8 mouse cellular contexts compared by ENCODE assay signal in the genomic region with DNA sequence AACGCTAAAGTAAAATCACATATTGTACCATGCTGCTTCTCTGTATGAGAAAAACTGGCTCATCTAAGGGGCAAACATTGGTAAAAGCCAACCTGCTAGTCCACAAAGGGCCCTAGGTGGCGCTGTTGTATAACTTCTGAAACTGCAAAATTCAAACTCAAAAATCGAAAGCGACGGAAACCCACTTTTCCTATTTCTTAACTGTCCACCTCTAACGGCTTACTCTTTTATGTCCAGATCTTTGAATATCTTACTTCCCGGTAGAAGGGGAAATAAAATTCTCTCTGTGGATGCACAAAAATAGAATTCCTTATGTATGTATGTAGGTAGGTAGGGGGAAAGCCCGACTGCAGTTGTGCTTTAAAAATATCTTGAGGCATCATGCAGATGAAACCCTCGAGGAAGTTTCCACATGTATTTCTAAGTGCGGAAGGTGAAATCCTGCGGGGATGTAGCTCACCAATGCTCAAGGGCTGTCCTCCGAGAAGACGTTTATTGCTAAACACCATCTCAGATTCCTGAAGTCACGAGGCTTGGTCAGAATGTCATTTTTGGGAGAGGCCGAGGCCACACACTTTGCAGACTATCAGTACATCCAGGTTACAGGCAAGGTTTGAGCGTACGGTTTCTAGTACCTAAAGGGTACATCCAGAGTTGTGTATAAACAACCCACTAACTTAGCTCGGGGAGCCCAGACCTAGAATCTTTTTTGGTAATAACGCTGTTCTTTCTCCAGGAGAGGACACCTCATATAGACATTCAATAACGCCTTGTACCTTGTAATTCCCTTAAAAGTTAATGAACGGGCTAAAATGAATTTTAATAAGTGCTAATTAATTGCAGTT.
DNase-seq lines count a peak whose midpoint lies in the region; ATAC-seq and TF ChIP-seq lines count a peak whose summit lies in the region.

No protein-coding gene starts in this region.

- 4% methylated on average over 21 of the region's 21 CpGs for WGBS in heart, postnatal 0 days
- WGBS in liver, embryonic 15.5 days (ENCODE audit: insufficient replicate concordance): 3% methylated on average over 21 of the region's 21 CpGs
- WGBS in neural tube, embryonic 13.5 days: 8% methylated on average over 21 of the region's 21 CpGs

- no peak for ATAC-seq in heart, postnatal 0 days (ENCODE audit: insufficient read depth, low read depth)
- ATAC-seq in liver, embryonic 15.5 days (ENCODE audit: insufficient read depth): no peak
- ATAC-seq in neural tube, embryonic 13.5 days (ENCODE audit: low read depth): peak; percentile 65; the same call in 1 of the 2 replicates

- peak; percentile 64 for DNase-seq in ES-CJ7 (ENCODE audit: low read depth, low spot score)
- DNase-seq in brain, embryonic 18.5 days (ENCODE audit: low read depth, low spot score): peak; percentile 80
- DNase-seq in fibroblast of lung, adult 2 months (ENCODE audit: low read depth): peak; percentile 39
- peak; percentile 63 for DNase-seq in heart, postnatal 0 days (ENCODE audit: low spot score)
- DNase-seq in kidney, postnatal 36 days: peak; percentile 53 to 84
- peak; percentile 56 for DNase-seq in thymus, postnatal 14 days

- no peak for TF ChIP-seq EP300 in heart, postnatal 0 days (IDR thresholded peaks at IDR 0.05; ENCODE audit: low read depth)

- H3K4me1 ChIP-seq in heart, postnatal 0 days (ENCODE audit: control insufficient read depth, insufficient read depth): no peaks in the 10 kb centered on the region
- no peaks in the 10 kb centered on the region; the same call in 1 of the 2 replicates for H3K4me1 ChIP-seq in liver, embryonic 15.5 days (replicated peaks)
- peaks cover 15% of the 10 kb centered on the region for H3K4me1 ChIP-seq in neural tube, embryonic 13.5 days (replicated peaks)

- H3K9me3 ChIP-seq in heart, postnatal 0 days (replicated peaks; ENCODE audit: control insufficient read depth, low read length): no peaks in the 10 kb centered on the region
- no peaks in the 10 kb centered on the region for H3K9me3 ChIP-seq in liver, embryonic 15.5 days (replicated peaks)
- no peaks in the 10 kb centered on the region for H3K9me3 ChIP-seq in neural tube, embryonic 13.5 days

- H3K27ac ChIP-seq in heart, postnatal 0 days (ENCODE audit: low read depth): no peak overlapping the region
- H3K27ac ChIP-seq in liver, embryonic 15.5 days (replicated peaks): no peak overlapping the region
- H3K27ac ChIP-seq in neural tube, embryonic 13.5 days (replicated peaks): peak overlapping the region; percentile 54; the same call in 1 of the 2 replicates

- H3K4me3 ChIP-seq in heart, postnatal 0 days (ENCODE audit: low read depth, low read length): peak overlapping the region; percentile 60
- peak overlapping the region; percentile 41 for H3K4me3 ChIP-seq in liver, embryonic 15.5 days (replicated peaks)
- peak overlapping the region; percentile 45 for H3K4me3 ChIP-seq in neural tube, embryonic 13.5 days

- 0 out of 2 replicates have a peak, but pooled peaks cover 3% of the 10 kb centered on the region for H3K27me3 ChIP-seq in heart, postnatal 0 days (ENCODE audit: control insufficient read depth, insufficient read depth, low read length)
- H3K27me3 ChIP-seq in liver, embryonic 15.5 days: no peaks in the 10 kb centered on the region
- H3K27me3 ChIP-seq in neural tube, embryonic 13.5 days: no peaks in the 10 kb centered on the region

- peak; percentile 81 for TF ChIP-seq CTCF in heart, postnatal 0 days (IDR thresholded peaks at IDR 0.05; ENCODE audit: low read depth)

- no peaks in the 10 kb centered on the region for H3K36me3 ChIP-seq in heart, postnatal 0 days (replicated peaks; ENCODE audit: control insufficient read depth, insufficient read depth, low read length)
- H3K36me3 ChIP-seq in liver, embryonic 15.5 days (replicated peaks): no peaks in the 10 kb centered on the region
- H3K36me3 ChIP-seq in neural tube, embryonic 13.5 days: no peaks in the 10 kb centered on the region

- peak overlapping the region; percentile 57 for H3K9ac ChIP-seq in heart, postnatal 0 days (replicated peaks; ENCODE audit: low read depth, low read length)
- H3K9ac ChIP-seq in liver, embryonic 15.5 days: peak overlapping the region; percentile 30; the same call in 1 of the 2 replicates
- H3K9ac ChIP-seq in neural tube, embryonic 13.5 days: peak overlapping the region; percentile 66

- H3K4me2 ChIP-seq in heart, postnatal 0 days (ENCODE audit: low read depth, low read length): peak overlapping the region; percentile 98
- peak overlapping the region; percentile 69 for H3K4me2 ChIP-seq in liver, embryonic 15.5 days
- peak overlapping the region; percentile 82 for H3K4me2 ChIP-seq in neural tube, embryonic 13.5 days
